Mouse (Mus musculus): Measurements from ENCODE around the gene Glce. TPM values are rescaled to one million over a fixed set of nuclear protein-coding genes. Genes with fewer than 3 reads are reported as not detected.

The Glce gene
- polyA plus RNA-seq, 1 experiment from 2014 or later: 15.8 TPM

DNA sequence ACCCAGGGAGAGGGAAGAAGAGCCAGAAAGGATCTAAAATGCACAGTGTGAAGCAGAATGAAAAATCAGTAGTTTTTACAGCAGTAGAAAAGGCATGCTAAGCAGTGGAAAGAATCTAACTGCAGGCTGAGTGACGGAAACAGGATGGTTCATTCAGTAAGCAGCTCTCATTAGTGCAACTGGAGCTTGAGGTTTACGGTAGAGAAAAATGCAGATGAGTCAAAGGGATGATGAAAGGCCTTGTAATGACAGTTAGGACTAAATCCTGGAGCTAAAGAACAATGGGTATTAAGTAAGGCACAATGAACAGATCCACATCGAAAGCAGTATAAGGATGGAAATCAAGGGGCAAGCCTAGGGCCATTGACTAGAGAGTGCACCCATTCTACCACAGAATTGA is 3.7 kb downstream of the Glce start:
- peaks cover 21% of the 10 kb centered on the region for H3K4me1 ChIP-seq
- WGBS: 20% methylated on average over 3 of the region's 3 CpGs

DNA sequence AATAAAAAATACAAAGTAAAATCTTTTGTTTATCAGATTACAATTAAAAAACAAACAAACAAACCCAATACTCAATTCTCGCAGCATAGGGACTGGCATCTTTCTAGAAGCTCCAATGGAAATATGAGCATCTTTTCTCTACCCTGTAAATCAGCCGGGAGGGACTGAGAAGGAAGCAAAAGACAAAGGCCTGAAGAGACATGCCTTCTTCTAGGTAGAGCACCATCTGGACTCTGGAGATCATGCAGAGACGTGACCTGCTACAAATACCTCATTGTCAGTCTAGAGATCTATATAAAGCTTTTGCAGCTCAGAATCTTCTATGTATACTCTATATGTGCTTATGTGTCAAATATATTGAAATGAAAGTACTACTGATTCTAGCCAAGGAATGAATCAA is 6.6 kb downstream of the Glce start:
- 91% methylated on average over 3 of the region's 3 CpGs for WGBS
- Histone ChIP-seq H3K9me3 (replicated peaks) (no peaks in the 10 kb centered on the region), H3K27ac (replicated peaks) (no peak overlapping the region), H3K36me3 (no peaks in the 10 kb centered on the region), H3K4me1 (peaks cover 6% of the 10 kb centered on the region), H3K27me3 (ENCODE audit: low read depth, poor library complexity, severe bottlenecking) (peaks cover 6% of the 10 kb centered on the region), H3K4me3 (no peak overlapping the region)
- DNase-seq (ENCODE audit: low spot score): no peak

More for the DNA sequence above, 3.7 kb downstream of the Glce start:
- Histone ChIP-seq H3K27ac (replicated peaks) (no peak overlapping the region), H3K27me3 (ENCODE audit: low read depth, poor library complexity, severe bottlenecking) (peaks cover 9% of the 10 kb centered on the region), H3K36me3 (no peaks in the 10 kb centered on the region), H3K4me3 (no peak overlapping the region), H3K9me3 (replicated peaks) (no peaks in the 10 kb centered on the region)
- no peak for DNase-seq (ENCODE audit: low spot score)

GRCm38 (mm10) chr9:62096603-62097002 is 25.9 kb downstream of the Glce start:
- no peak overlapping the region for H3K27ac ChIP-seq (replicated peaks)
- WGBS: 85% methylated on average over 1 of the region's 1 CpGs
- H3K36me3 ChIP-seq: no peaks in the 10 kb centered on the region
- no peak overlapping the region for H3K4me3 ChIP-seq
- H3K4me1 ChIP-seq: no peaks in the 10 kb centered on the region
- H3K27me3 ChIP-seq (ENCODE audit: low read depth, poor library complexity, severe bottlenecking): no peaks in the 10 kb centered on the region
- no peaks in the 10 kb centered on the region for H3K9me3 ChIP-seq (replicated peaks)
- DNase-seq (ENCODE audit: low spot score): no peak

DNA sequence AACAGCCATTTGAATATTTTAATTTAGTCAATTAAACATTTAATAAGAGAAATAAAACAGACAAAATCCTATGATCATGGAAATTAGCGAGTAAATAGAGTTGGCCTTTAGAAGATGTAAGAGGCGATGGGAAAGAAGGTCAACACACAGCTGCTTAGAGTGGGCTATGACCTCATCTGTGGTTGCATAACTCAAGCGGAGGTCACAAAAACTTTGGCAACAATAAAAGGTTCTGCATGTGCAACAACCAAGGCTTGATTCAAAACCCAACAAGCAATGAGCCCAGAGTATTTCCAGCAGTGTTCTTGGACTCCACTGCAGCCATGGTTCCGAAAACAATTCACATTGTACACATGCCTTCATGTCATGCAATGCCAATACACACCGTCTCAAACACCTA is 30.9 kb downstream of the Glce start:
- 94% methylated on average over 5 of the region's 5 CpGs for WGBS
- no peak overlapping the region for H3K27ac ChIP-seq (replicated peaks)
- no peak for DNase-seq (ENCODE audit: low spot score)

GRCm38 (mm10) chr9:62085548-62085947 is 36.9 kb downstream of the Glce start:
- H3K36me3 ChIP-seq: peaks cover 8% of the 10 kb centered on the region
- H3K9me3 ChIP-seq (replicated peaks): no peaks in the 10 kb centered on the region
- 87% methylated on average over 2 of the region's 2 CpGs for WGBS
- no peak for DNase-seq (ENCODE audit: low spot score)
- peaks cover 3% of the 10 kb centered on the region; the same call in 1 of the 2 replicates for H3K4me1 ChIP-seq
- H3K4me3 ChIP-seq: no peak overlapping the region
- no peak overlapping the region for H3K27ac ChIP-seq (replicated peaks)
- H3K27me3 ChIP-seq (ENCODE audit: low read depth, poor library complexity, severe bottlenecking): no peaks in the 10 kb centered on the region

More for the DNA sequence above, 30.9 kb downstream of the Glce start:
- no peaks in the 10 kb centered on the region for H3K36me3 ChIP-seq
- H3K9me3 ChIP-seq (replicated peaks): no peaks in the 10 kb centered on the region
- no peaks in the 10 kb centered on the region for H3K27me3 ChIP-seq (ENCODE audit: low read depth, poor library complexity, severe bottlenecking)
- H3K4me1 ChIP-seq: no peaks in the 10 kb centered on the region
- no peak overlapping the region for H3K4me3 ChIP-seq

- H3K4me1 ChIP-seq: peaks cover 3% of the 10 kb centered on the region; the same call in 1 of the 2 replicates
- WGBS: 93% methylated on average over 4 of the region's 4 CpGs
- DNase-seq (ENCODE audit: low spot score): no peak
- H3K27ac ChIP-seq (replicated peaks): no peak overlapping the region
- no peaks in the 10 kb centered on the region for H3K9me3 ChIP-seq (replicated peaks)
- H3K4me3 ChIP-seq: no peak overlapping the region
- peaks cover 8% of the 10 kb centered on the region for H3K36me3 ChIP-seq
- no peaks in the 10 kb centered on the region for H3K27me3 ChIP-seq (ENCODE audit: low read depth, poor library complexity, severe bottlenecking)
These were observed 37.6 kb downstream of the Glce start for GRCm38 (mm10) chr9:62084896-62085295.

DNA sequence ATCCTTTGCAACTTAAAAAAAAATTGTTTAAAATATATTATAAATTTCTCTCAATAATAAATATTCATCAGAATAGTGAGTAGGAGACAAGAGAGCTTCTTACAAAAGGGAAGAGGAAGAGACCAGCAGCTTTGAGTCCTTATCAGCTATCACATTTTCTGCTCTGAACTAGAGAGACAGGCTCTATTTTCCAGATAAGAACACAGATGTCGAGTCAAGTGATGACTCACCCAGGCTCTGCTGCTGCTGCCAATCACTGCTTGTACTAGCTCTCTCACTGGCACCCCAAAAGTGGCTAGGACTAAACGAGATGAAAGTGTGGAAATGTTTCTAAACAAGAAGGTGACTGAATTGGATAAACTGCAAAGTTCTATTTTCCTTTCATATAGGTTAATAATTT is 39.5 kb downstream of the Glce start:
- no peaks in the 10 kb centered on the region for H3K27me3 ChIP-seq (ENCODE audit: low read depth, poor library complexity, severe bottlenecking)
- no peak for DNase-seq (ENCODE audit: low spot score)

DNA sequence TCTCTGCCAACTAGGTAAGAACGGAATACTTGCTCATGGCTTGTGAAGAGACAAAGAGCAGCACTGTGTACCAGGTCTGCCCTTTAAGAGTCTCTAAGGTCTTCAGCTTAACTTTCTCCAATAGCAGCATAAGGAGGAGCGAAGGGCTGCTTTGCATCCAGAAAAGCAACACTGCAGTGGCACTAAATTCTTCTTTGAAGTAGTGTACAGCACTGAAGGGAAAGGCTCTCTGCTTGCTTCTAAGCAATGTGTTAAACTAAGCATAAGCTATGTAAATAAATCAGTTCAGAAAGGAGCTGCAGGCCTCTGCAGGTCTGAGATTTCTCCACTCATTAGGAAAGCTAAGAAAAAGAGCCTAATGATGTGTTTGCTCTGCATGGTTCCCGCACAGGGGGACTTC is 40.9 kb downstream of the Glce start:
- H3K27me3 ChIP-seq (ENCODE audit: low read depth, poor library complexity, severe bottlenecking): no peaks in the 10 kb centered on the region
- H3K4me3 ChIP-seq: no peak overlapping the region
- peaks cover 8% of the 10 kb centered on the region for H3K36me3 ChIP-seq
- no peaks in the 10 kb centered on the region for H3K9me3 ChIP-seq (replicated peaks)
- no peak overlapping the region for H3K27ac ChIP-seq (replicated peaks)
- 75% methylated on average over 3 of the region's 3 CpGs for WGBS
- H3K4me1 ChIP-seq: peaks cover 8% of the 10 kb centered on the region
- DNase-seq (ENCODE audit: low spot score): no peak

More for the DNA sequence above, 39.5 kb downstream of the Glce start:
- Histone ChIP-seq H3K4me3 (no peak overlapping the region), H3K9me3 (replicated peaks) (no peaks in the 10 kb centered on the region), H3K27ac (replicated peaks) (no peak overlapping the region), H3K4me1 (peaks cover 3% of the 10 kb centered on the region; the same call in 1 of the 2 replicates), H3K36me3 (peaks cover 8% of the 10 kb centered on the region)
- 67% methylated on average over 2 of the region's 2 CpGs for WGBS

- Histone ChIP-seq H3K36me3 (peaks cover 6% of the 10 kb centered on the region), H3K27ac (replicated peaks) (no peak overlapping the region), H3K27me3 (ENCODE audit: low read depth, poor library complexity, severe bottlenecking) (no peaks in the 10 kb centered on the region), H3K4me3 (no peak overlapping the region), H3K9me3 (replicated peaks) (no peaks in the 10 kb centered on the region), H3K4me1 (peaks cover 8% of the 10 kb centered on the region)
- no peak for DNase-seq (ENCODE audit: low spot score)
These were observed 42.3 kb downstream of the Glce start for GRCm38 (mm10) chr9:62080028-62080760.

GRCm38 (mm10) chr9:62062234-62062633 is 60.2 kb downstream of the Glce start:
- H3K27me3 ChIP-seq (ENCODE audit: low read depth, poor library complexity, severe bottlenecking): no peaks in the 10 kb centered on the region

DNA sequence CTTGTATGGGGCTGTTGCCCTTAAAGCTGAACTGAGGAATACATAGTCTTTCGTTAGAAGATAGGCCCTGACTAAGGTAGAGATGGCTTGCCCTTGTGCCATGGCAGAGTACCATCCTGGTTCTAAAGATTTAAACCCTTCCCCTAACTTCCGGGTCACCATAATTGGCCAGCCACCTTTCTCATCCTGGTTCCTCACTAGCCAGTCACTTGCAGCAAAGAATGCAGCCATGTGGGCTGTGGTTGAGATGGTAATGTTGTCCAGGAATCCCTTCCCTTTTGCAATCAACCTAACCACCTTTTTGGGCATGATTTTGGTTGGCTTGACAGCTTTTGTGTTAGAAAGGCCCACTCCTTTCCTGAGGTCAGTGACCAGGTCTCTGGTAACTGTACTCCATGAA is 62.0 kb downstream of the Glce start:
- Histone ChIP-seq H3K27ac (replicated peaks) (no peak overlapping the region), H3K4me1 (no peaks in the 10 kb centered on the region), H3K36me3 (0 out of 2 replicates have a peak, but pooled peaks cover 4% of the 10 kb centered on the region), H3K27me3 (ENCODE audit: low read depth, poor library complexity, severe bottlenecking) (no peaks in the 10 kb centered on the region), H3K9me3 (replicated peaks) (no peaks in the 10 kb centered on the region), H3K4me3 (no peak overlapping the region)
- 96% methylated on average over 2 of the region's 2 CpGs for WGBS
- no peak for DNase-seq (ENCODE audit: low spot score)

More at GRCm38 (mm10) chr9:62062234-62062633, 60.2 kb downstream of the Glce start:
- Histone ChIP-seq H3K9me3 (replicated peaks) (no peaks in the 10 kb centered on the region), H3K36me3 (0 out of 2 replicates have a peak, but pooled peaks cover 4% of the 10 kb centered on the region), H3K4me3 (no peak overlapping the region), H3K27ac (replicated peaks) (no peak overlapping the region), H3K4me1 (no peaks in the 10 kb centered on the region)
- DNase-seq (ENCODE audit: low spot score): no peak
- 97% methylated on average over 3 of the region's 3 CpGs for WGBS

DNA sequence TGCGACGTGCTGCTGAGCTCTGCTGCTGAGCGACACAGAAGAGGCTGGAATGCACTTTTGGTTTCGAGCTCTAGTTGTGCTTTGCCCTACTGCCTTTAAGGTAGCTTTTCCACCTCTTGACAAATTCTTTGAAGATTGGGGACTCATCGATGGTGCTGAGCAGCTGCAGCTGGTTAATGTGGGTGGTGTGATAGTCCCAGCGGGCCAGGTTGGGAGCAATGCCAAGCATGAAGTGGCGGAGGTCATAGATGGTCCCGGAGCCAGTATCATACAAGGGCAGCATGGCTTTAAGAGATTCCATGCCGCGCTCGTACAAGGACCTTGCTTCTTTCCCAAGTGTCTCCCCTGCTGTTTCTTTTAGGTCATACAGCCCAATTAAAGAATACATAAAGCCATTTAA is 62.5 kb downstream of the Glce start:
- H3K27me3 ChIP-seq (ENCODE audit: low read depth, poor library complexity, severe bottlenecking): no peaks in the 10 kb centered on the region
- H3K36me3 ChIP-seq: 0 out of 2 replicates have a peak, but pooled peaks cover 4% of the 10 kb centered on the region
- WGBS: 96% methylated on average over 11 of the region's 11 CpGs
- H3K4me3 ChIP-seq: no peak overlapping the region
- H3K4me1 ChIP-seq: no peaks in the 10 kb centered on the region
- DNase-seq (ENCODE audit: low spot score): no peak
- H3K9me3 ChIP-seq (replicated peaks): no peaks in the 10 kb centered on the region
- H3K27ac ChIP-seq (replicated peaks): no peak overlapping the region

DNA sequence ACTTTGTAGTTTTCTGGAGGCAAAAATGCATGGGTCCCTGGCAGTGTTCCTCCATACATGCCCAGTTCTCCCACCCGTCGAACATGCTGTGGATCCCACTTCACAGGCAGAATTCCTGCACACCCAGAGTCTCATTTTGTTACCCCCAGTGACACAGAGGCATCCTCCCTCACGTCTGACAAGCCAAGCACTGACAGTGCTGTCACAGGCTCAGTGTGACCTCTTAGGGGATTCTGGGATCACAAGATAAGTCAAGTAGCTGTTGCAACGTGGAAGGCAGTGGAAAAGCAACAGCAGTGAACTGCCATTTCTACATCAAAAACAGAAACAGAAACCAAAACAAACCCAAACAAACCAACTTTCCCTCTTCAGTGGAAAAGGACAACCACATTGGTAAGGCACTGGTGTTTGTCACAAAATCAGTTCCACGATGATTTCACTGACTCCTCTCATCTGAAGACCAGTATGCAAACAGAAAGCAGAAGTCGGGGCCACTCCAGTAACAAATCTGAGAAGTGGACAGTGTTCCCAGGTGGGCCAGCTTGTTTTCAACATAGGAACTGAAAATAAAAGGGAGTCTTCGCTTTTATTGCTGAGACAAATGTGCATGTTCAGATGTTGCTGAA is 64.5 kb downstream of the Glce start:
- no peaks in the 10 kb centered on the region for H3K27me3 ChIP-seq (ENCODE audit: low read depth, poor library complexity, severe bottlenecking)
- no peak overlapping the region for H3K4me3 ChIP-seq
- no peak for DNase-seq (ENCODE audit: low spot score)
- H3K27ac ChIP-seq (replicated peaks): no peak overlapping the region
- H3K36me3 ChIP-seq: 0 out of 2 replicates have a peak, but pooled peaks cover 4% of the 10 kb centered on the region
- no peaks in the 10 kb centered on the region for H3K9me3 ChIP-seq (replicated peaks)
- H3K4me1 ChIP-seq: no peaks in the 10 kb centered on the region
- WGBS: 84% methylated on average over 7 of the region's 7 CpGs
